Mouse (Mus musculus) G1E (cell line): ENCODE measurements around the gene Zfp322a.

Experiments
- CTCF ChIP-seq: IDR thresholded peaks from 2 replicates; pipeline ENCODE4 v1.5.1; 2012; ENCODE audit warnings: low read depth, low read length, inconsistent platforms, mixed read lengths
- GATA1 ChIP-seq: IDR thresholded peaks from 2 replicates; pipeline ENCODE4 v1.6.1; 2012; ENCODE audit warnings: borderline replicate concordance, low read length, inconsistent platforms, mixed read lengths
- GATA2 ChIP-seq: IDR thresholded peaks from 2 replicates; pipeline ENCODE4 v1.6.1; 2012; ENCODE audit warnings: low read depth, low read length, inconsistent platforms, borderline replicate concordance
- TAL1 ChIP-seq: conservative IDR thresholded peaks from 2 replicates; pipeline ENCODE4 v1.6.1; 2012; ENCODE audit warnings: low read depth, low read length, inconsistent platforms, mixed read lengths

DNA sequence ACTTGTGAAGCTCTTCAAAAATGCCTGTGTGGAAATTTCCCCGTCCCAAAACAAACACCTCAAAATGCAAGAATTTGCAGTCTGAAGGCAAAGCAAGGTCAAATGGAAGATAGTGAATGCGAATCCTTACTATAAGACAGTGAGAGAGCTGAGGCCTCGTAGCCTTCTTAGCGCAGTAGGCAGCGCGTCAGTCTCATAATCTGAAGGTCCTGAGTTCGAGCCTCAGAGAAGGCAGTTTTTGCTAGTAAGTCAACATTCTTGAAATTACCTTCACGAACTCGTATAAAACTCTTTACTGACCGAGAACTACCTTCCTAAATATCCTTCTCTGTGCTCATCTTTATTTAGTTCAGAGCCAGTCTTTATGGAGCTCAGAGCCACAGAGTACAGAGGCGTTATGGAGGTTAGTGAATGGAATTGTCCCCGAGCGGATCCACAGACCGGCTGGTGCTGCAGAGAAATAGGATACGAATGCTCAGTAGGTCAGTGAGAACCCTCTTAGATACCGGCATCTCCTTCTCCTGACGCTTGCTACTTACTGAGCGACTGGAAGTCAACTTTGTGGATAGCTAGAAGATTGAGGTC, 51.6 kb downstream of the Zfp322a start:
- no peak for TF ChIP-seq CTCF
- no peak for TF ChIP-seq GATA1
- TF ChIP-seq TAL1: no peak
- no peak for TF ChIP-seq GATA2
